In the genomic region with DNA sequence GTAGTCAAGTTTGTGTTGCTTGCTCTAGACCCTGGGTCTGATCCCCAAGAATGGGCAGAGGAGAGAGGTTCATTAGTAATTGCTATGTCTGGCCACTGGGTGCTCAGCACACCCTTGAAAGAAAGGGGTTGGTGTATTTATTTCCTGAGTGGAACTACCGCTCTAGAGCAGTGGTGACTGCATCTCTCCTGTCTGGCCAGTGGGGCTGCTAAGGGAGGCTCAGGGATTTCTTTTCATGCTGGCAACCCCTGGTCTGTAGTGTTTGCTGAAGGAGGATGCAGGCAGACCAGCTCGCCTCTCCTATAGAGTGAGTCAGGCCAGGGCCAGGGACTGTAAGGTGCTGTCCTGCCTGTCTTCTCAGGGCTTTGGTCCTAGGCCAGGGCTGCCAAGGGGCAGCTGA, we compare ENCODE assay signal across 16 mouse cellular contexts. TPM values are rescaled to one million over a fixed set of nuclear protein-coding genes. Genes with fewer than 3 reads are reported as not detected.
DNase-seq lines count a peak whose midpoint lies in the region; ATAC-seq lines count a peak whose summit lies in the region.
"Had no signal": no experiment of that assay in that cellular context is flagged by ENCODE, and none has a peak within 500 bp of the region (broad histone marks: within the 10 kb centered on the region; RNA-seq: fewer than 3 reads in every experiment).

No protein-coding gene starts in this region.

- ATAC-seq in heart, embryonic 11.5 days (replicated peaks; ENCODE audit: insufficient number of reproducible peaks, low FRiP score, low TSS enrichment), result no peak
- ATAC-seq in lung, embryonic 15.5 days (ENCODE audit: borderline replicate concordance, extremely low read depth, low FRiP score, low TSS enrichment), result no peak
- no peak for ATAC-seq in hindbrain, embryonic 13.5 days (ENCODE audit: low FRiP score)
- ATAC-seq in neural tube, embryonic 15.5 days (ENCODE audit: low FRiP score), result no peak

- peak overlapping the region; percentile 15; the same call in 1 of the 2 replicates for H3K27ac ChIP-seq in heart, embryonic 11.5 days (ENCODE audit: low read depth, low read length)
- H3K27ac ChIP-seq in lung, embryonic 15.5 days, result peak overlapping the region; percentile 89
- peak overlapping the region; percentile 81 for H3K27ac ChIP-seq in hindbrain, embryonic 13.5 days
- peak overlapping the region; percentile 41; the same call in 1 of the 2 replicates for H3K27ac ChIP-seq in neural tube, embryonic 15.5 days (replicated peaks)

- DNase-seq in heart, postnatal 36 days, result no peak
- no peak for DNase-seq in lung, postnatal 25 days (ENCODE audit: low spot score)
- no peak for DNase-seq in adrenal gland, adult 18-20 months (ENCODE audit: low spot score in 2 of 2)
- no peak for DNase-seq in ovary, postnatal 36 days (ENCODE audit: low spot score)
- DNase-seq: adrenal gland, postnatal 36 days; cerebellum, postnatal 36 days; kidney, adult 8-10 months; layer of hippocampus, adult 9-11 months; lung, postnatal 10 days; right cerebral cortex, postnatal 14 days; thymus, postnatal 25 days had no signal

- H3K4me3 ChIP-seq in heart, embryonic 11.5 days (ENCODE audit: low read depth, low read length), result no peak overlapping the region
- no peak overlapping the region for H3K4me3 ChIP-seq in lung, embryonic 15.5 days
- no peak overlapping the region for H3K4me3 ChIP-seq in hindbrain, embryonic 13.5 days
- no peak overlapping the region for H3K4me3 ChIP-seq in neural tube, embryonic 15.5 days (replicated peaks)
- H3K4me3 ChIP-seq: erythroblast, embryonic 14.5 days had no signal

- no peaks in the 10 kb centered on the region for H3K9me3 ChIP-seq in heart, embryonic 11.5 days (replicated peaks; ENCODE audit: control insufficient read depth, low read length)
- no peaks in the 10 kb centered on the region for H3K9me3 ChIP-seq in lung, embryonic 15.5 days
- no peaks in the 10 kb centered on the region for H3K9me3 ChIP-seq in hindbrain, embryonic 13.5 days
- H3K9me3 ChIP-seq in neural tube, embryonic 15.5 days (replicated peaks), result no peaks in the 10 kb centered on the region

- 78% methylated on average over 2 of the region's 2 CpGs for WGBS in heart, embryonic 11.5 days (ENCODE audit: insufficient replicate concordance)
- WGBS in lung, embryonic 15.5 days, result 57% methylated on average over 2 of the region's 2 CpGs
- WGBS in hindbrain, embryonic 13.5 days, result 68% methylated on average over 2 of the region's 2 CpGs
- WGBS in neural tube, embryonic 15.5 days, result 79% methylated on average over 2 of the region's 2 CpGs

- intact Hi-C loops in heart, postnatal 36 days (cut with DNase I), result loop anchor here (5.0 kb wide), 1 partner anchor 35 kb away; no protein-coding TSS in a partner anchor

- peaks cover 15% of the 10 kb centered on the region for H3K4me1 ChIP-seq in heart, embryonic 11.5 days (ENCODE audit: control insufficient read depth, insufficient read depth, low read length)
- peaks cover 34% of the 10 kb centered on the region for H3K4me1 ChIP-seq in lung, embryonic 15.5 days
- H3K4me1 ChIP-seq in hindbrain, embryonic 13.5 days (replicated peaks), result peaks cover 31% of the 10 kb centered on the region
- H3K4me1 ChIP-seq in neural tube, embryonic 15.5 days, result peaks cover 25% of the 10 kb centered on the region

- H3K4me2 ChIP-seq in heart, embryonic 11.5 days, result no peak overlapping the region
- no peak overlapping the region for H3K4me2 ChIP-seq in lung, embryonic 15.5 days
- H3K4me2 ChIP-seq in hindbrain, embryonic 13.5 days, result no peak overlapping the region
- H3K4me2 ChIP-seq in neural tube, embryonic 15.5 days, result no peak overlapping the region

- H3K27me3 ChIP-seq in heart, embryonic 11.5 days (ENCODE audit: control insufficient read depth, insufficient read depth, low read length), result no peaks in the 10 kb centered on the region
- no peaks in the 10 kb centered on the region for H3K27me3 ChIP-seq in lung, embryonic 15.5 days
- no peaks in the 10 kb centered on the region for H3K27me3 ChIP-seq in hindbrain, embryonic 13.5 days
- H3K27me3 ChIP-seq in neural tube, embryonic 15.5 days (replicated peaks), result no peaks in the 10 kb centered on the region

- no peak overlapping the region for H3K9ac ChIP-seq in heart, embryonic 11.5 days (ENCODE audit: low read depth, low read length)
- H3K9ac ChIP-seq in lung, embryonic 15.5 days, result no peak overlapping the region
- no peak overlapping the region for H3K9ac ChIP-seq in hindbrain, embryonic 13.5 days
- H3K9ac ChIP-seq in neural tube, embryonic 15.5 days (replicated peaks), result no peak overlapping the region

- no peaks in the 10 kb centered on the region for H3K36me3 ChIP-seq in heart, embryonic 11.5 days (ENCODE audit: control insufficient read depth, insufficient read depth, low read length)
- no peaks in the 10 kb centered on the region for H3K36me3 ChIP-seq in lung, embryonic 15.5 days
- 0 out of 2 replicates have a peak, but pooled peaks cover 3% of the 10 kb centered on the region for H3K36me3 ChIP-seq in hindbrain, embryonic 13.5 days
- H3K36me3 ChIP-seq in neural tube, embryonic 15.5 days, result no peaks in the 10 kb centered on the region

RNA-seq across cellular contexts. Expression of gene Taf11, which starts 37.5 kb away (rescaled TPM):
- 50.4 and 53.0 TPM in 2 replicates for polyA plus RNA-seq in heart, embryonic 11.5 days (2014; fragmentation: Nextera tagmentation; extraction: Ambion mirVana)
- 10 to 100 TPM; 22.6 to 23.7 TPM for total RNA-seq in heart, postnatal 36 days (2021)
- polyA plus RNA-seq in lung, embryonic 15.5 days (2015; fragmentation: Nextera tagmentation; extraction: Ambion mirVana), result 68.6 and 73.5 TPM in 2 replicates
- 68.4 and 76.1 TPM in 2 replicates for polyA plus RNA-seq in hindbrain, embryonic 13.5 days (2015; fragmentation: Nextera tagmentation; extraction: Ambion mirVana)
- polyA plus RNA-seq in neural tube, embryonic 15.5 days (2015; fragmentation: Nextera tagmentation; extraction: Ambion mirVana), result 52.6 and 58.4 TPM in 2 replicates
- total RNA-seq in adrenal gland, adult 18-20 months (2021), result 10 to 100 TPM; 27.5 to 27.6 TPM

RNA-seq across cellular contexts. Expression of gene Anks1, which starts 38.0 kb away (rescaled TPM):
- polyA plus RNA-seq in heart, embryonic 11.5 days (2014; fragmentation: Nextera tagmentation; extraction: Ambion mirVana), result 5.5 and 6.9 TPM in 2 replicates
- 10 to 100 TPM; 54.3 to 54.6 TPM for total RNA-seq in heart, postnatal 36 days (2021)
- polyA plus RNA-seq in lung, embryonic 15.5 days (2015; fragmentation: Nextera tagmentation; extraction: Ambion mirVana), result 17.1 and 19.3 TPM in 2 replicates
- 58.6 and 75.2 TPM in 2 replicates for polyA plus RNA-seq in hindbrain, embryonic 13.5 days (2015; fragmentation: Nextera tagmentation; extraction: Ambion mirVana)
- 46.3 and 50.4 TPM in 2 replicates for polyA plus RNA-seq in neural tube, embryonic 15.5 days (2015; fragmentation: Nextera tagmentation; extraction: Ambion mirVana)
- 10 to 100 TPM; 23.6 to 29.1 TPM for total RNA-seq in adrenal gland, adult 18-20 months (2021)

Comparison
In these comparisons a context has a peak if more than half of its experiments do, and no peak if none do; other contexts are left out.
1. H3K27ac ChIP-seq: peak in every context shown above with its lines; median percentile 89 in lung, embryonic 15.5 days; 81 in hindbrain, embryonic 13.5 days; 41 in neural tube, embryonic 15.5 days; 15 in heart, embryonic 11.5 days.